Mouse (Mus musculus) lung, postnatal 0 days (tissue): ENCODE measurements at regions not wholly inside any gene's neighbourhood (a gene's known extent, or its start where the extent isn't known, plus 50 kb on each side); places are given as distances from the start of the nearest gene placed in this dataset.

Source experiments
- CTCF ChIP-seq: IDR thresholded peaks from 2 replicates; pipeline ENCODE4 v1.5.1; 2016; ENCODE audit warnings: antibody characterized with exemption, mild to moderate bottlenecking
- EP300 ChIP-seq: IDR thresholded peaks from 2 replicates; pipeline ENCODE4 v1.6.1; 2016; ENCODE audit warnings: antibody characterized with exemption, mild to moderate bottlenecking, control low read depth

GRCm38 (mm10) chr1:185072766-185073165, 73.4 kb upstream of the Mark1 start:
- TF ChIP-seq CTCF (no peak), EP300 (no peak)
